8 mouse cellular contexts compared by ENCODE assay signal in genomic region chr1:74390287-74390906, GRCm38 (mm10). TPM values are rescaled to one million over a fixed set of nuclear protein-coding genes. Genes with fewer than 3 reads are reported as not detected.
DNase-seq lines count a peak whose midpoint lies in the region; ATAC-seq and TF ChIP-seq lines count a peak whose summit lies in the region.

No protein-coding gene starts in this region.

- H3K4me2 ChIP-seq in heart, embryonic 11.5 days: peak overlapping the region; percentile 76
- H3K4me2 ChIP-seq in kidney, postnatal 0 days (ENCODE audit: low read length): peak overlapping the region; percentile 59

- ATAC-seq in heart, embryonic 11.5 days (replicated peaks; ENCODE audit: insufficient number of reproducible peaks, low FRiP score, low TSS enrichment): no peak
- ATAC-seq in kidney, postnatal 0 days (replicated peaks; ENCODE audit: low FRiP score, low read depth): no peak

- H3K79me2 ChIP-seq in macrophage (ENCODE audit: inconsistent target): peaks cover 33% of the 10 kb centered on the region

- no peaks in the 10 kb centered on the region for H3K9me3 ChIP-seq in heart, embryonic 11.5 days (replicated peaks; ENCODE audit: control insufficient read depth, low read length)
- no peaks in the 10 kb centered on the region for H3K9me3 ChIP-seq in kidney, postnatal 0 days (replicated peaks; ENCODE audit: low read length)

- H3K4me1 ChIP-seq in heart, embryonic 11.5 days (ENCODE audit: control insufficient read depth, insufficient read depth, low read length): peaks cover 22% of the 10 kb centered on the region
- peaks cover 29% of the 10 kb centered on the region for H3K4me1 ChIP-seq in kidney, postnatal 0 days (replicated peaks; ENCODE audit: insufficient read depth, low read length)
- H3K4me1 ChIP-seq in spleen, adult 2 months (ENCODE audit: control insufficient read depth, insufficient read depth, insufficient read length): peaks cover 25% of the 10 kb centered on the region

- H3K36me3 ChIP-seq in heart, embryonic 11.5 days (ENCODE audit: control insufficient read depth, insufficient read depth, low read length): peaks cover 19% of the 10 kb centered on the region
- peaks cover 15% of the 10 kb centered on the region for H3K36me3 ChIP-seq in kidney, postnatal 0 days (ENCODE audit: insufficient read depth, low read length)
- peaks cover 17% of the 10 kb centered on the region for H3K36me3 ChIP-seq in macrophage (ENCODE audit: inconsistent target)
- peaks cover 17% of the 10 kb centered on the region for H3K36me3 ChIP-seq in spleen, adult 2 months (ENCODE audit: control insufficient read depth, insufficient read depth, low read length)

- no peak for TF ChIP-seq POLR2A in spleen, adult 2 months (IDR thresholded peaks at IDR 0.05; ENCODE audit: low read depth, low read length)

- peak overlapping the region; percentile 100 for H3K27ac ChIP-seq in heart, embryonic 11.5 days (ENCODE audit: low read depth, low read length)
- H3K27ac ChIP-seq in kidney, postnatal 0 days: peak overlapping the region; percentile 100
- H3K27ac ChIP-seq in macrophage: peak overlapping the region; percentile 69
- peak overlapping the region; percentile 91 for H3K27ac ChIP-seq in spleen, adult 2 months (ENCODE audit: insufficient read depth, low read length)

- 6% methylated on average over 21 of the region's 21 CpGs for WGBS in heart, embryonic 11.5 days (ENCODE audit: insufficient replicate concordance)
- WGBS in kidney, postnatal 0 days: 4% methylated on average over 21 of the region's 21 CpGs
- WGBS in macrophage (ENCODE audit: missing documents): 8% methylated on average over 21 of the region's 21 CpGs
- 2% methylated on average over 21 of the region's 21 CpGs for WGBS in spleen, adult 2 months

- H3K27me3 ChIP-seq in heart, embryonic 11.5 days (ENCODE audit: control insufficient read depth, insufficient read depth, low read length): no peaks in the 10 kb centered on the region
- H3K27me3 ChIP-seq in kidney, postnatal 0 days (ENCODE audit: insufficient read depth, low read length): no peaks in the 10 kb centered on the region
- no peaks in the 10 kb centered on the region for H3K27me3 ChIP-seq in spleen, adult 2 months (ENCODE audit: control insufficient read depth, insufficient read depth, low read length)

- peak; percentile 95 for DNase-seq in A20 (ENCODE audit: low read depth, low spot score)
- DNase-seq in R1 (ENCODE audit: low read depth, low spot score): peak; percentile 91
- DNase-seq in embryo, embryonic 11.5 days (ENCODE audit: low read depth, low spot score): peak; percentile 53
- peak; percentile 63 for DNase-seq in kidney, postnatal 0 days (ENCODE audit: low spot score)
- DNase-seq in spleen, adult 2 months (ENCODE audit: low read depth in 1 of 2, low spot score in 2 of 2): peak; percentile 64 to 72
- no peak for DNase-seq in left cerebral cortex, adult 11 months (ENCODE audit: low spot score)

- H3K4me3 ChIP-seq in heart, embryonic 11.5 days (ENCODE audit: low read depth, low read length): peak overlapping the region; percentile 91
- H3K4me3 ChIP-seq in kidney, postnatal 0 days (replicated peaks; ENCODE audit: low read depth, low read length): peak overlapping the region; percentile 7; the same call in 1 of the 2 replicates
- H3K4me3 ChIP-seq in macrophage (ENCODE audit: inconsistent target): peak overlapping the region; percentile 28
- H3K4me3 ChIP-seq in spleen, adult 2 months (ENCODE audit: extremely low read depth, insufficient read depth, insufficient read length): peak overlapping the region; percentile 23; the same call in 1 of the 2 replicates

- H3K9ac ChIP-seq in heart, embryonic 11.5 days (ENCODE audit: low read depth, low read length): peak overlapping the region; percentile 99
- peak overlapping the region; percentile 46; the same call in 1 of the 2 replicates for H3K9ac ChIP-seq in kidney, postnatal 0 days (ENCODE audit: low read depth, low read length)

- peak; percentile 77 for TF ChIP-seq CTCF in kidney, postnatal 0 days (IDR thresholded peaks at IDR 0.05; ENCODE audit: low read depth)
- peak; percentile 80 for TF ChIP-seq CTCF in spleen, adult 2 months (IDR thresholded peaks at IDR 0.05; ENCODE audit: extremely low read depth, insufficient read depth, insufficient read length, insufficient replicate concordance)

RNA-seq across cellular contexts. Expression of gene Ctdsp1, which starts 0.9 kb away (rescaled TPM):
- polyA plus RNA-seq in heart, embryonic 11.5 days (2014; fragmentation: Nextera tagmentation; extraction: Ambion mirVana): 59.6 and 63.8 TPM in 2 replicates
- 73.3 and 75.8 TPM in 2 replicates for polyA plus RNA-seq in kidney, postnatal 0 days (2015; fragmentation: Nextera tagmentation; extraction: Ambion mirVana)
- 10 to 100 TPM; 19.5 to 66.8 (median 34.4) TPM for total RNA-seq in macrophage (2018; cell fraction: chromatin; rRNA removed)
- total RNA-seq in macrophage (2018; cell fraction: cytosol; rRNA removed): 100 to 1,000 TPM in 22 of 26 experiments, 10 to 100 TPM in 4; 88.3 to 172 (median 115) TPM
- 100 to 1,000 TPM in 1 of 26 experiments, 10 to 100 TPM in 25; 37.1 to 101 (median 59.1) TPM for total RNA-seq in macrophage (2018; cell fraction: nucleus; rRNA removed)
- polyA plus RNA-seq in macrophage (2018): 82.2 to 152 TPM (median 116 TPM) in 3 replicates
- 96.1 and 114 TPM in 2 replicates for polyA plus RNA-seq in spleen, adult 2 months (2012; rRNA removed)

RNA-seq across cellular contexts. Expression of gene Slc11a1, which starts 15.4 kb away (rescaled TPM):
- 1.1 TPM in 2 replicates for polyA plus RNA-seq in heart, embryonic 11.5 days (2014; fragmentation: Nextera tagmentation; extraction: Ambion mirVana)
- polyA plus RNA-seq in kidney, postnatal 0 days (2015; fragmentation: Nextera tagmentation; extraction: Ambion mirVana): 2.6 and 3.6 TPM in 2 replicates
- 100 to 1,000 TPM in 25 of 26 experiments, 10 to 100 TPM in 1; 65.4 to 694 (median 454) TPM for total RNA-seq in macrophage (2018; cell fraction: chromatin; rRNA removed)
- 100 to 1,000 TPM; 292 to 674 (median 440) TPM for total RNA-seq in macrophage (2018; cell fraction: cytosol; rRNA removed)
- total RNA-seq in macrophage (2018; cell fraction: nucleus; rRNA removed): 100 to 1,000 TPM; 115 to 958 (median 476) TPM
- 377 to 467 TPM (median 435 TPM) in 3 replicates for polyA plus RNA-seq in macrophage (2018)
- 169 and 200 TPM in 2 replicates for polyA plus RNA-seq in spleen, adult 2 months (2012; rRNA removed)

RNA-seq across cellular contexts. Expression of gene Vil1, which starts 18.8 kb away (rescaled TPM):
- polyA plus RNA-seq in heart, embryonic 11.5 days (2014; fragmentation: Nextera tagmentation; extraction: Ambion mirVana): 0.23 and 0.45 TPM in 2 replicates
- 17.0 and 18.0 TPM in 2 replicates for polyA plus RNA-seq in kidney, postnatal 0 days (2015; fragmentation: Nextera tagmentation; extraction: Ambion mirVana)
- total RNA-seq in macrophage (2018; cell fraction: chromatin; rRNA removed): under 1 TPM in 9 of 26 experiments, not detected in 17; 0.18 to 0.94 (median 0.40) TPM
- total RNA-seq in macrophage (2018; cell fraction: cytosol; rRNA removed): under 1 TPM in 23 of 26 experiments, not detected in 3; 0.03 to 0.28 (median 0.11) TPM
- total RNA-seq in macrophage (2018; cell fraction: nucleus; rRNA removed): under 1 TPM in 12 of 26 experiments, not detected in 14; 0.17 to 0.70 (median 0.32) TPM
- 0.04 to 0.06 TPM in 2 of 3 replicates, not detected in the other for polyA plus RNA-seq in macrophage (2018)
- polyA plus RNA-seq in spleen, adult 2 months (2012; rRNA removed): not detected in 2 replicates

RNA-seq across cellular contexts. Expression of gene Catip, which starts 28.5 kb away (rescaled TPM):
- 0.17 and 0.59 TPM in 2 replicates for polyA plus RNA-seq in heart, embryonic 11.5 days (2014; fragmentation: Nextera tagmentation; extraction: Ambion mirVana)
- 0.59 and 0.75 TPM in 2 replicates for polyA plus RNA-seq in kidney, postnatal 0 days (2015; fragmentation: Nextera tagmentation; extraction: Ambion mirVana)
- 1 to 10 TPM in 1 of 26 experiments, under 1 TPM in 6, not detected in 19; 0.31 to 1.3 (median 0.81) TPM for total RNA-seq in macrophage (2018; cell fraction: chromatin; rRNA removed)
- total RNA-seq in macrophage (2018; cell fraction: cytosol; rRNA removed): under 1 TPM; 0.03 to 0.68 (median 0.14) TPM
- 1 to 10 TPM in 6 of 26 experiments, under 1 TPM in 12, not detected in 8; 0.29 to 1.7 (median 0.84) TPM for total RNA-seq in macrophage (2018; cell fraction: nucleus; rRNA removed)
- polyA plus RNA-seq in macrophage (2018): 0.19 to 0.80 TPM (median 0.30 TPM) in 3 replicates
- polyA plus RNA-seq in spleen, adult 2 months (2012; rRNA removed): 0.31 and 0.51 TPM in 2 replicates

Comparison
In these comparisons a context has a peak if more than half of its experiments do, and no peak if none do; other contexts are left out.
1. H3K4me3 ChIP-seq: peak in every context shown above with its lines; median percentile 91 in heart, embryonic 11.5 days; 28 in macrophage; 23 in spleen, adult 2 months; 7 in kidney, postnatal 0 days.
2. RNA of gene Slc11a1, which starts 15.4 kb away (polyA plus RNA-seq): 377 to 467 TPM in macrophage and 169 to 200 TPM in spleen, adult 2 months; 2.6 to 3.6 TPM in kidney, postnatal 0 days and 1.1 TPM in heart, embryonic 11.5 days; every median in the first group is over 10 times any median in the second.
3. RNA of gene Vil1, which starts 18.8 kb away (polyA plus RNA-seq): 17.0 to 18.0 TPM in kidney, postnatal 0 days; 0.23 to 0.45 TPM in heart, embryonic 11.5 days, 0.04 to 0.06 TPM in macrophage and not detected in spleen, adult 2 months; every median in the first group is over 10 times any median in the second.
4. Peak in every context shown above with its lines, with median percentiles within 50 percentile points of each other: H3K27ac ChIP-seq.